Mouse (Mus musculus) lung, adult 2 months (tissue): ENCODE data around the gene H2-M10.2. TPM values are rescaled to one million over a fixed set of nuclear protein-coding genes. Genes with fewer than 3 reads are reported as not detected.
"Not testable (repeated sequence)": the region's sequence is repeated elsewhere in the genome, so short reads cannot be mapped to it uniquely, and the experiment has no call there.

Source experiments
- DNase-seq: peaks from one replicate; pipeline ENCODE4 v3.0.0; 2022
- H3K4me1 ChIP-seq: fragments of 200-500 bp; 2 replicates; pipeline ENCODE4 v1.6.1; 2011; ENCODE audit warnings: low read length; ENCODE audit not compliant: control insufficient read depth, insufficient read depth
- H3K4me3 ChIP-seq: fragments of 200-500 bp; replicated peaks from 2 replicates; pipeline ENCODE3; 2011; ENCODE audit warnings: low read depth, mild to moderate bottlenecking, control low read depth, low read length; ENCODE audit errors: extremely low read depth
- CTCF ChIP-seq: fragments of 200-500 bp; IDR thresholded peaks from 2 replicates; pipeline ENCODE4 v1.5.1; 2011; ENCODE audit warnings: mild to moderate bottlenecking, low read length, control low read depth; ENCODE audit not compliant: insufficient read depth
- POLR2A ChIP-seq: fragments of 200-500 bp; IDR thresholded peaks from 2 replicates; pipeline ENCODE4 v1.6.1; 2011; ENCODE audit warnings: low read depth, mild to moderate bottlenecking, control low read depth, low read length, borderline replicate concordance; ENCODE audit errors: extremely low read depth
- WGBS: fragments of 180-500 bp; shearing (Covaris S2); methylation state at CpG from one replicate; pipeline ENCODE4 v1.1.7; 2018; 5-methylcytosine and 5-hydroxymethylcytosine counted together
- polyA plus RNA-seq: library from polyadenylated mRNA; depleted of rRNA; stranded (reverse); fragments of >200 nt; gene quantifications from 2 replicates; pipeline ENCODE4 v1.2.3, GENCODE M21; 2012; rRNA removed

H2-M10.2 gene
- polyA plus RNA-seq, 1 experiment = not detected

DNA sequence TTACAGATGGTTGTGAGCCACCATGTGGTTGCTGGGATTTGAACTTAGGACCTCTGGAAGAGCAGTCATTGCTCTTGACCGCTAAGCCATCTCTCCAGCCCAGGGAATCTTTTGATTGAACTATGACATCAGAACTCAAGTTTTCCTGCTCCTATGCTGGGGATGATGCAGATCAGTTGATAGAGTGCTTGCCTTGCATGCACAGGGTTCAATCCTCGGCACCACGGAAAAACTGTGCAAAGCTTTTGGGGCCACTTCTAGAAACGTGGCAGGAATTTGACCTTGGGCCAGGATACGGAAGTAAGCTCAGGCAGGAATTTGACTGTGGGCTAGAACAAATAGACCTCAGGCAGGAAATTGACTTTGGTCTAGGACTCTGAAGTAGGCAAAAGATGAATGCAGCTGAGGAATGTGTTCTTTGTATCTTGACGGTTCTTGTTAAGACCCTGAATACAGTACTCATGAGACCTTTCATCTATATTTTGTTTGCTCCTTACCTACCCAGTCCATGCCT is 33.1 kb downstream of the H2-M10.2 start:
- no peak for DNase-seq
- 23% methylated on average over 6 of the region's 6 CpGs for WGBS
- Histone ChIP-seq H3K4me1 (no peaks in the 10 kb centered on the region; the same call in 1 of the 2 replicates), H3K4me3 (no peak overlapping the region)
- TF ChIP-seq CTCF = no peak
- TF ChIP-seq POLR2A = no peak

DNA sequence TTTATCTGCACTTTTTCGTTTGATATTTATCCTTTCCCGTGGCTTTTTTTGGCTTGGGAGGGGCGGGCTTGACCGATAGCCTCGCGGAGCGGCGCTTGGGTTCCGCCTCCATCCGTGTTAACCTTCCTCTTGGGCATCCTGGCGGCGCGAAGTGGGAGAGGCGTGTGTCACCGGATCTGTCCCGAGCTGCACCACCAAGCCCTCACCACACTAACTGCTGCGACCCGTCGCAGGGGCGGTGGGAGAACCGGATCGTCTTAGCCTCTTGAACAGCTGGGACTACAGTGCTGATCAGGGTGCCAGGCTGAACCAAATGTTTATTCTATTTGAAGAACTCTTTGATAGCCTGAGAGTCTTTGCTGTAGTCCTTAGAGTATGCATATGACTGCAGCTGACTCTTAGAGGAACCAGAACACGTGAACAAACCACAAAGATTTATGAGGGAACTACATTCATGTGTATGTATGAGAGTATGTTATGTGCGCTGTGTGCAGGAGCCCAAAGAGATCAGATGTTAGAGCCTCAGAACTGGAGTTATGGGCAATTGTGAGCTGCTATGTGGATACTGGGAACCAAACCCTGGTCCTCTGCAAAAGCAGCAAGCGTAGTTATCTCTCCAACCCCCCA is 33.9 kb downstream of the H2-M10.2 start:
- WGBS = 7% methylated on average over 25 of the region's 25 CpGs
- TF ChIP-seq CTCF (no peak), POLR2A (no peak)
- Histone ChIP-seq H3K4me3 (peak overlapping the region; percentile 55), H3K4me1 (no peaks in the 10 kb centered on the region)
- DNase-seq = peak; percentile 42

- TF ChIP-seq POLR2A (no peak), CTCF (no peak)
- Histone ChIP-seq H3K4me1 (no peaks in the 10 kb centered on the region), H3K4me3 (no peak overlapping the region)
- 17% methylated on average over 33 of the region's 33 CpGs for WGBS
- DNase-seq = no peak
These were observed 37.4 kb downstream of the H2-M10.2 start for GRCm38 (mm10) chr17:36248886-36249285.

DNA sequence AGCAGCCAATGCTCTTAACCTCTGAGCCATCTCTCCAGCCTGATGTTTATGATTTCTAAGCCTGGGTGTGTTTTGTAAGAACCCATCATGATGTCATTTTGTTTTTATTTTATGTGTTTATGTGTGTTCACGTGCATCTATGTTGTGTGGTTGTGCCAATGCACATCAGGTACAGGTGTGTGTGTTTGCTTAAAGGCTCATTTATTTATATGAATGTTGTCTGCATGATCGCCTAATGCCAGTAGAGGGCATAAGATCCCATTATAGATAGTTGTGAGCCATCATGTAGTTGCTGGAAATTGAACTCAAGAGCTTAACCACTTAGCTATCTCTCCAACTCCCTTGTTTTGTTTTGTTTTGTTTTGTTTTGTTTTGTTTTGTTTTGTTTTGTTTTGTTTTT is 40.5 kb downstream of the H2-M10.2 start:
- WGBS = 80% methylated on average over 2 of the region's 2 CpGs

GRCm38 (mm10) chr17:36244031-36244430 is 42.3 kb downstream of the H2-M10.2 start:
- Histone ChIP-seq H3K4me1 (no peaks in the 10 kb centered on the region), H3K4me3 (no peak overlapping the region)
- WGBS = 38% methylated on average over 5 of the region's 5 CpGs
- TF ChIP-seq POLR2A (no peak), CTCF (no peak)
- DNase-seq = no peak

More for the DNA sequence above, 40.5 kb downstream of the H2-M10.2 start:
- Histone ChIP-seq H3K4me1 (no peaks in the 10 kb centered on the region), H3K4me3 (no peak overlapping the region)
- no peak for DNase-seq
- TF ChIP-seq CTCF = no peak
- TF ChIP-seq POLR2A = no peak

DNA sequence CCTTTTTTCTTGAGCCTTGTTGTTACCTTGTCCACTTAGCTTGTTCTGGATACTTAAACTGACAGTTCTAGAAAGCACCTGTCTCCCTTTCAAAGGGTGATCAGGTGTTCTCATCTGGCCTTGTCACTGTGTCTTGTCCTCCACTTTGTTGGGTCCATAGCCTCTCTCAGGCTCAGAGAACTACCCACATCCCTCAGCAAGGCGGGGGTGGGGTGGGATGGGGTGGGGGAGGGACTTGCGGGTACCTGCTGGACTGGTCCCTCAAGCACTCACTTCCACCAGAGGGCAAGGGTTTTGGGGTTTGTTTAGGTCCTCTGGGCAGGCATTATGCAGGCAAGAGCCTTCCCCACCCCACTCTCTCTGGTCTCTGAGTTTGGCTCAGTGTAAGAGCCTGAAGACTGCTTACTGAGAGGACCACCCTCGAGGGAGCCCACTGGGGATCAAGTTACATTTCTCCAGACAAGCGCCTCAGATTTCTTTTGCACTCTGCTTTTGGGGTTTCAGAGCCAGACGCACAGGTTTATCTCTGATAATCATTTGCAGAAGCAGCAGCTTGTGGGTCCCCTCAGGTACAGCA is 45.6 kb downstream of the H2-M10.2 start:
- WGBS = 11% methylated on average over 5 of the region's 5 CpGs
- TF ChIP-seq CTCF (no peak), POLR2A (no peak)
- H3K4me3 ChIP-seq = no peak overlapping the region
- no peaks in the 10 kb centered on the region for H3K4me1 ChIP-seq
- no peak for DNase-seq

DNA sequence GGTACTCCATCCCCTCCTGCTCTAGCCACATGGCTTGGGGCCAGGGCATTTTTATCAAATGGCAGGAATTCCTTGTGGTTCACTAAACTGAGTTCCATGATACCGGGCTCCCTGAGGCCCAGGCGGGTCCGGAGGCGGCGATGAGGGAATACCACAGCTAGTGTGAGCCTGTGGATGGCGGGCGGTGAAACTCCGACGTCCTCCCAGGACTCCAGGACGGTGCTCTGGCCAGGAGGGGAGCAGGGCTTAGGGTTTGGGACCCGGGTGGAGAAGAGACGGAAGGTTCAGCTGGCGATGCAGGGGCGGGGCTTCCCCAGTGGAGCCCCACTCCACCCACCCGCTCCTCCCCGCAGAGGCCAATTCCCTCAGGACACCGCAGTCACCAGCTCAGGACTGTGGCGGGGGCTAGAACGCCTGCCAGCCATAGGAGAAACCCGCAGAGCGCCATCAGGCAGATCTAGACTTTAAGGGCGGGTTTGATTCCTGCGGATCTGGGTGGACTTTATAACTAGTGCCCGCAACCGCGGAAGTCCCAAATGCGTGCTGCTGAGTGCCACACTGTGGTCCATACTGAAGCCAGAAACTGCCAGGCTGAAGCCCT is 48.9 kb downstream of the H2-M10.2 start:
- 5% methylated on average over 27 of the region's 27 CpGs for WGBS
- Histone ChIP-seq H3K4me3 (peak overlapping the region; percentile 32), H3K4me1 (no peaks in the 10 kb centered on the region)
- no peak for TF ChIP-seq POLR2A
- TF ChIP-seq CTCF = no peak
- DNase-seq = no peak

- not testable (repeated sequence) for DNase-seq, H3K4me1 ChIP-seq
- WGBS = 17% methylated on average over 8 of the region's 9 CpGs
These were observed 51.0 kb downstream of the H2-M10.2 start for GRCm38 (mm10) chr17:36235300-36235699.

More at GRCm38 (mm10) chr17:36235300-36235699, 51.0 kb downstream of the H2-M10.2 start:
- H3K4me3 ChIP-seq = not testable (repeated sequence)

Other genes starting within 250 kb of the H2-M10.2 start
- 53.9 and 55.1 TPM in 2 replicates for gene H2-T22, start 243.7 kb downstream of the H2-M10.2 start, polyA plus RNA-seq
- not detected in 2 replicates for gene Gm6034, start 243.5 kb downstream of the H2-M10.2 start, polyA plus RNA-seq
- not detected in 2 replicates for gene Gm11127, start 228.1 kb downstream of the H2-M10.2 start, polyA plus RNA-seq
- 0.22 and 0.29 TPM in 2 replicates for gene Gm19684, start 164.8 kb downstream of the H2-M10.2 start, polyA plus RNA-seq
- gene Gm7030, start 157.1 kb downstream of the H2-M10.2 start, polyA plus RNA-seq = not detected in 2 replicates
- 0.62 and 1.2 TPM in 2 replicates for gene Gm8909, start 118.0 kb downstream of the H2-M10.2 start, polyA plus RNA-seq
- gene H2-T3, start 96.2 kb downstream of the H2-M10.2 start, polyA plus RNA-seq = 0.05 TPM in 1 of 2 replicates, not detected in the other
- 67.6 and 80.1 TPM in 2 replicates for gene Rpp21, start 28.4 kb downstream of the H2-M10.2 start, polyA plus RNA-seq
- 14.9 and 15.6 TPM in 2 replicates for gene Trim39, start 14.2 kb downstream of the H2-M10.2 start, polyA plus RNA-seq
- not detected in 2 replicates for gene H2-M10.1, start 39.7 kb upstream of the H2-M10.2 start, polyA plus RNA-seq
- gene H2-M10.3, start 81.9 kb upstream of the H2-M10.2 start, polyA plus RNA-seq = not detected in 2 replicates
- gene H2-M10.4, start 175.8 kb upstream of the H2-M10.2 start, polyA plus RNA-seq = not detected in 2 replicates